Mouse (Mus musculus): ENCODE measurements around the gene Il17re.
A peak's percentile ranks its signal among the peaks of the same experiment; 100 is the strongest.

Gene Il17re

DNA sequence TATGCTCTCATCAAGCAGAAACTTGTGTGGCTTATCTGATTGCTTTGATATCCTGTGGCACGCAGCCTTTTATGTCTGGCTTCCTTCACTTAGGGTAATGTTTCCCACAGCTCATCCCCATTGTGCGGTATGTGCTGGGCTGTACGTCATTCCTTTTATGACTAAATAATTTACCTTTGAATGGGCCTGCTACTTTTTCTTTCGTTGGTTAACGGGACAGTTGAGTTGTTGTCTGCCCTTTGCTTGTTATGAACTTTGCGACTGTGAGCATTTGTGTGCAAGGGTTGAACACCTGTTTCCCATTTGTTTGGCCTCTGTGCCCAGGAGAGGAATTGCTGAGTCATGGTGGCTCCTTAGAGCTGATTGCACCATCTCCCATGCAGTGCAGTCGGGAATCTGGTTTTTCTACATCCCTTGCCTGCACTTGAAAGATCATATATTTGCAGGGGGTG lies 28.9 kb downstream of the Il17re start:
- no peak for DNase-seq (ENCODE audit: low spot score in 2 of 2)

DNA sequence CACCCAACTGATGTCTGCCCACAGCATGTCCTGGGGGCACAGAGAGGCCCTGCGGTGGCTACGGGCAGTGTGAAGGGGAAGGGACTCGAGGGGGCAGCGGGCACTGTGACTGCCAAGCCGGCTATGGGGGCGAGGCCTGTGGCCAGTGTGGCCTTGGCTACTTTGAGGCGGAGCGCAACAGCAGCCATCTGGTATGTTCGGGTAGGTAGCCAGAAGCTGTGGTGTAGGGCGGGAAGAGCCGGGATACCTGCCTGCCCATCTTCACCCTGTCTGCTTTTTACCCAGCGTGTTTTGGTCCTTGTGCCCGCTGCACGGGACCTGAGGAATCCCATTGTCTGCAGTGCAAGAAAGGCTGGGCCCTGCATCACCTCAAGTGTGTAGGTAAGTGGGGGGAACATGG lies 31.1 kb downstream of the Il17re start:
- DNase-seq (ENCODE audit: low spot score in 2 of 2) = no peak

DNA sequence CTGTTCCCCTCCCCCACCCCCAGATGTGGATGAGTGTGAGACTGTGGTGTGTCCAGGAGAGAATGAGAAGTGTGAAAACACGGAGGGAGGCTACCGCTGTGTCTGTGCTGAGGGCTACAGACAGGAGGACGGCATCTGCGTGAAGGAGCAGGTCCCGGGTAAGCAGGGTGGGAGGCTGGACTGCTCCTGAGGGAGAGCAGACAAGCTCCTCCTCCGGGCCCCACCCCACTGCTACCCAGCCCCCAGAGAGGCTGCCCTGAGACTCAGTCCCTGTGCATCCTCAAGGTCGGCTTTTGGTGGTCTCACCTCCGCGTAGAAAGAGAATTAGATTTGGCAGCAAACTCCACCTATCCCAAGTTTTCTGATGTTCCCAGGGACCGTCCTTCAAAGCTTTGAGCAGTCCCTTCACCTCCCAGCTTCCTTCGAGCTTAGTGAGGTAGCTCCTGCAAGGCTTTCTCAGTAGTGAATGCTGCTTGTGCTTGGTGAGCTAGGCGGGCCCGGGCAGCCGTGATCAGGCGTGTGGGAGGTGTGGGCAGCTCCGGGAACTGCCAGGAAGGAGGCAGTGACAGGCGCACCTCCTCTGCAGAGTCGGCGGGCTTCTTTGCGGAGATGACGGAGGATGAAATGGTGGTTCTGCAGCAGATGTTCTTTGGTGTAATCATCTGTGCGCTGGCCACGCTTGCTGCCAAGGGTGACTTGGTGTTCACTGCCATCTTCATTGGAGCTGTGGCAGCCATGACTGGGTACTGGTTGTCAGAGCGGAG lies 34.0 kb downstream of the Il17re start:
- DNase-seq (ENCODE audit: low spot score in 2 of 2) = no peak

DNA sequence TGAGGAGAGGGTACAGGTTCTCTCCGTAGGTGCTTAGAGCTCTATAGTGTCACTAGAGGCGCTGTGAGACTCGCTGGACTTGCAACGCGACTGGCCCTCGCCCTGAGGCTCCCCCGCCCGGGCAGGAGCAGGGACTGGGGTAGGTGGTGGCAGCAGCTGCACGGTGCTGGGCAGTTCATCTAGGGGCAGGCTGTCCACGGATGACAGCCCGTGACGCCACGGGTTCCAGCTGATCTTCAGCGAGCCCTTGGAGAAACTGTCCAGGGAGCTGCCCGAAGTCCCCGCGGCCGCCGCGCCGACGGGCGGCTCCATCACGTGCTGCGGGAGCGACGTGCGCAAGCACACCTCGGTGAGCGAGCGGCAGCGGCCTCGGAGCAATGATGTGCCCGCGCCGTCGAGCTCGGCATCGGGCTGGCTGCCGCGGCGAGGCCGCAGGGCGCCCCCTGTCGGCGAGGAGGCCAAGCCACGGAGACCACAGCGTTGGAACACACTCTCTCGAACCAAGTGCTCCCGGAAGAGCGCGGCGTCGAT lies 36.0 kb downstream of the Il17re start:
- peak; percentile 55 to 70 for DNase-seq (ENCODE audit: low spot score in 2 of 2)

DNA sequence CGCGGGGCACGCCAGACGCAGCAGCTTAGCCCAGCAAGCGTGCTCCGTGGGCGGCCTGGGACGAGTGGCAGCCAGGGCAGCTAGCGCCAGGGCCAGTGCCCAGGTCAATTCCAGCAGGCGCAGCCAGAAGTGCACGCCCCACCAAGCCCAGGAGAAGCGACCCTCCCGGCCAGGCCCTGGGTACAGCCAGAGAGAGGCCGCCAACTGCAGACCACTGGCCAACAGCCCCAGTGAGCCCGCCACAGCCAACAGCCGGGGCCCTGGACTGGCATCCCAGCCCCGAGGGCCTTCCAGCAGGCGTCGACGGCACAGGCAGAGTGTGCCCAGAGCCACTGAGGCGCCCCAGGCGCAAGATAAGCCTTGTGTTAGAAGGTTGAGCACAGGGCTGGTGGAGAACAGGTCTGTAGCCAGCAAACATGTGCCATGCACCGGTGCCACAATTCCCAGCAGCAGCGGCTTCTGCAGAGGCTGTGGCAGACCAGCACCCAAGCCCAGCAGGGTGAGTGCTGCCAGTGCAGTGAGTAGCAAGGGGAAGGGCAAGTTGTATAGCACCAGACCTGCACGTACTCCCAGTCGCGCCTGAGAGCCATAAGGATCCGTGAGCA lies 36.9 kb downstream of the Il17re start:
- peak in 1 of 2 experiments; percentile 32 for DNase-seq (ENCODE audit: low spot score in 2 of 2)

DNA sequence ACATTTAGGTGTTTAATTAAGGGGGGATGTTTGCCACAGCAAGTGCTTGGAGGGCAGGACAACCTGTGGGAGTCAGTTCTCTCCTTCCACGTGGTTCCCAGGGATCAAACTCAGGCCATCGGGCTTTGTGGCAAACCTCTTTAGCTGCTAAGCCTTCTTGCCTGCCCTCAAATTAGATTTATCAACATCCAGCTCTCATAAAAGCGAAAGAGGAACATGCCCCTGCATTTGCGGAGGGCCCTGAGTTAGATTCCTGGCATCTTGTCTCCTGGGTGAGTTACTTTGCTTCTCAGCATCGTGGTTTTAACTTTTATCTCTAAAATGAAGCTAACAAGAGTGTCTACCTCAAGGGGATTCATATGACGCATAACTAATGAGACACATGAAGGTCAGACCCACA lies 41.1 kb downstream of the Il17re start:
- DNase-seq (ENCODE audit: low spot score in 2 of 2) = no peak

DNA sequence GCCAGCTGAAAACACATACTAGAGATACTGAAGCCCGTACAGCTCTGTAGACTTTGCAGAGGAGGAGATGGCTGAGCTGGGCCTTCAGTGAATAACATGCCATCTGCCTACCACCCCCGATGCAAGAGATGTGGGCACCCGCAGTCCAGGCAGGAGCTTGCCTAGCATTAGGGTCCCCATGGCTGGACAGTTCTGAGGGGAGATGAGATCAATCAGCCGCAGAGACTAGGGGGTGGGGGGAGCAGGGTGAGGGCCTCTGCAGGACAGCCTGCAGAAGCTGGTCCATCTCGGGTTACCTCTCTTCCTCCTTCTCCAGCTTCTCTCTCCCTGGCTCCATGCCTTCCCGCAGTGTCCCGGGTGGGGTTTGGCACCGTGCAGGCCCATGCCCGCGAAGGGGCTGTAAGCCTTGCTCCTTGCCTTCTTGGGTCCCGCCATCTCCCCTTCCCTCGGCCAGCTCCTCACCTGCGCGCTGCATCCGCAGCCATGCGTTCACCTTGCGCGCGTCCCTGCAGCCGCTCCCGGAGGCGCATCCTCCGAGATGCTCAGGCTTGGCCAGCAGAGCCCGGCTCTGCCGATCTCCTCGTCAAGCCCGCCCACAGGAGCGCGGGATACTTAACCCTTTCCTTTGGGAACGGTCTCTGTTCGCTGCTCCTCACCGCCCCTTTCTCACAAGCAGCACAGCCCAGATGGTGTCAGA lies 43.3 kb downstream of the Il17re start, which contains the start of gene Prrt3:
Prrt3 (minus strand) TSS at position 544 of the 697 bp plus-strand sequence.
- DNase-seq (ENCODE audit: low spot score in 2 of 2) = peak; percentile 68 to 75

DNA sequence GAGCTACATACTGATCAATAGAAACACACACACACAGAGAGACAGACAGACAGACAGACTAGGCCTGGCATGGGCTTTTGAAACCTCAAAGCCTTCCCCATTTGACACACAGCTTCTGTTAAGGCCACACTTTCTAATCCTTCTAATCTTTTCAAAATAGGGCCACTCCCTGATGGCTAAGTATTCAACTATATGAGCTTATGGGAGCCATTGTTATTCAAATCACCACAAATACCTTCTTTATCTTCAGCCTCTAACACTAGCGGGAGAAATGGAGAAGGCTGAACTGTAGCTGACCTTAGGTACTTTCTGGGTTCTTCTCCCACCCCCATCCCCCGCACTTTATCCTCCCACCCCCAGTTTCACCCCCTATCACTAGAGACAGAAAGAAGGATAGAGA lies 44.5 kb downstream of the Il17re start:
- DNase-seq (ENCODE audit: low spot score in 2 of 2) = no peak

DNA sequence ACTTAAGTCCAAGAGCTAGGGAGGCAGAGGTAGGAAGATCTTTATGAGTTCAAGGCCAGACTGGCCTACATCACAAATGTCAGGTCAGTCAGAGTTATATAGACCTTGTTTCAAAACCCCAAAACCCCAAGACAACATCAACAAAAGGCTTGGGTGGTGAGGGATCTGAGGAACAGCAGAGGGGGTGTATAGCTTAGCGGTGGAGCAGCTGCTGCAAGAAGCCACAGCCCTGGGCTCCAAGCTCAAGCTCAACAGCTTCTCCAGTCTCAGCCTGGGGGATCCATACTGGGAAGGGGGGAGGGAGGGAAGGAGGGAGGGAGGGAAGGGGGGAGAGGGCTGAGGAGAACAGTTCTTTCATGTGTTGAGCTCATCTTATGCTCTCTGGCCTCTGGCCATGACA lies 47.4 kb downstream of the Il17re start:
- DNase-seq (ENCODE audit: low spot score in 2 of 2) = no peak

DNA sequence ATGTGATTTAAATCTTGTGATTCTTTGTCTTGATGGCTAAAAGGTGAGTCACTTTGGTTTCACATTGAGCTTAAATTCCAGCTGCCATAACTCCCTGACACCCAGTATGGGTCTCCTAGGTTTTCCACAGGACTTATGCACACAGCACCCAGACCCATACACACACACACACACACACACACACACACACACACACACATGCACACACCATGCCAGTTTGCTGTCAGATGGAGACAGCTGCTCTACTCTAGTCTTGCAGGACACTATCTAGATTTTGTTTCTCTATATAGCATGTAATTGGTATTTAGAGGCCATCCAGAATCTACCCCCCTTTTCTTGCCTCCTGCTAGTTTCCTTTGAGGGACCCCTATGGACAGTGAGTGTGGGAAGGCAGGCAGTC lies 48.8 kb downstream of the Il17re start:
- no peak for DNase-seq (ENCODE audit: low spot score in 2 of 2)

DNA sequence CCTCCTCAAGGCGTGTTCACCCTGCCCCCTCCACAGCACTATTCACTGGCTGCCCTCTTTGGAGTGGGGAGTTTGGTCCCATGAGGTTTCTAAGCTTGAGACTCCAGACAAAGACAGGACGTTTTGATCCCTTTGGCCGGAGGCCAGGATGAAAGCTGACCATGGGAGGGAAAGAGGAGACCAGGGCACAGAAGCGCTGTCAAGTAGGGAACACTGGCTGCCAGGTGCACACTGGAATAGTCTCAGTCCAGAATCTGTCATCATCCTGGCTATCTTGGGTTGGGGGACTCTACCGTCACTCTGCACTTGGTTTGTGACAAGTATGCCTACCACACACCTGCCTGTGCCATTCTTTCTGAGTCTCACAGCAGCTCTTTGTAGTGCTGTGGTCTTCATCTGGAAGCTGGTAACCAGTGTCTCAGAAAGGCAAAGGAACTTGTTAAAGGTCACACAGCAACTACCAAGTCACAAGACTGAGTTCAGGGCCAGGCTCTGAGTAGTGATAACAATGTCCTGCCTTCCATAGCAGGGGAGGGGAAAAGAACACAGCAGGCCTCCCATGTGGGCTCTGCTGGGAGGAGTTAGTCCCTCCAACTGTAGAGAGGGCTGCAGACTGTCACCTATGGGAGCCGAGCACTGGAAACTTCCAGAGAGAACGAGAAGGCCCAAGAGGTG lies 50.1 kb downstream of the Il17re start:
- no peak for DNase-seq (ENCODE audit: low spot score in 2 of 2)

DNA sequence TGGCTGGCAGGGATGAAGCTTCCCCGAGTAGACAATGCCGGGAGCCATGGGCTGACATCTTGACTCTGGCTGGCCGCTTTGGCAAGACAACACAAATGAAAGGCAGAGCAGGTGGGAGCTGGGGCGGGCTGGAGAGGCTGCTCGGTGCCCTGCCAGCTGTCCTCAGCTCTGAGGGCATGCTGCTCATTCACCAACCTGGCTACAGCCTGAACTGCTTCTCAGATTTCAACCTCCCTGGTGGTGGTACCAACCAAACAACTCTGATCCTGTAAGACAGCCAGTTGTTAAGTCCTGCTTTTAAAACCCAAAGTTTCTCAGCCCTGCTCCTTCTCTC lies 50.6 kb downstream of the Il17re start:
- DNase-seq (ENCODE audit: low spot score in 2 of 2) = no peak

DNA sequence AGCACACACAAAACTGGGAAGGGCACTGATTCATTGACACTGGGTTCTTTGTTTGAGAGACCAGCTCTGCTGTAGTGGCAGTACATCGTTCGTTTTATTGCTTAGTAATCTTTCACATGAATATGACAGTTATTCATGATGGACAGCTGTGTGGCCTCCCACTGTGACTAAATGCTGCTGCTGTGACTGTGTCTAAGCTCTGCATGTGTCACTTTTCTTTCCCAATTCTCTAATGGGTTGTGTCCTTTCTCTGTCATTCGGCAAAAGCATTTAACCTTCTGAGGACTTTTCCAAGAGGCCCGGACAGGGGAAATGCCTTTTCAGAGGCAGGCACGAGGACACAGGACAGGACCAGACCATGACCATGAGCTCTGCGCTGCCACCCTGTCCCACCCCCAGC lies 55.7 kb downstream of the Il17re start:
- no peak for DNase-seq (ENCODE audit: low spot score in 2 of 2)

DNA sequence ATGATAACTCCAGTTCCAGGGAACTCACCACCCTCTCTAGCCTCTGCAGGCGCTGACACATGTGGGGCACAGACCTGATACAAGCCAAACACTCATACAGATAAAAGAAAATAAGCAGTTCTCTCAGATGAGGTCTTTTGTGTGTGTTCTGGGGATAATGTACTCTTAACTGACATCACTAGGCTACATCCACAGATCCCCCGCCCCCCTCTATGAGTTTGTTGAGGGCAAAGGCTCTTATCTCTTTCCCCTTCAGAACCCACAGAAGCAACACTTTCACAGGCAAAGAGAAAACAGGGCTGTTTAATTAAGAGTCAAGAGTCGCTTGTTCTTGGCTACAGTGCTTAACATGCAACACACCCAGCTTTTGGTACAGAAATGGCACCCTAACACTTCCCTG lies 56.3 kb downstream of the Il17re start:
- no peak for DNase-seq (ENCODE audit: low spot score in 2 of 2)

DNA sequence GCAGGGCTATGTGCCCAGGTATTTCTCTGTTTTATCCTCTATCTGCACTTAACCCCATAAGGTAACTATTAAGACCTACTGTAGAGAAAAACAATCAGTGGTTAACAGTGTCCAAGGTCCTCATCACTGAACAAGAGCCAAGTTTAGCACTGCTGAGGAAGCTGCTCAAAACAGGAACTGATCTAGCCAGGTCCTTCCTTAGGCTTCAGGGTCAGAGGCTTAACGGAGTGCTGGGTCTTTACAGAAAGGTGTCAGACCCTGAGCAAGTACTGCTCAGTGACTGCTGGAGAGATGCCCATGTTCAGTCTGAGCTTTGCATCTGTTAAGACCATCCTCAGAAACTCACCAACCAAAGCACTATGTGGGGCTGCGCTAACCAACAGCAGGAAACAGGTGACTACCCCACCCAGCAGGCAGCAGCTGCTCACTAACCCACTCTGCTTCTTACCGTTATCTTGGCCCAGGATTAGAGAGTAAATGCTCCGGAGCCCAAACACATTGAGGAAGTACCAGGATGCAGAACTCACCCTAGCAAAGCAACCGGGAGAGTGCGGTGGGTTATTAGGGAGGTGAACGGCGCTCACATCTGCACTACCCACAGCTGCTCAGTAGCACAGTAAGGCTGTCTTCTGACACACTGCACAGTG lies 59.3 kb downstream of the Il17re start:
- DNase-seq (ENCODE audit: low spot score in 2 of 2) = no peak
